Mouse (Mus musculus): Measurements from ENCODE around the gene Rnf167.

DNA sequence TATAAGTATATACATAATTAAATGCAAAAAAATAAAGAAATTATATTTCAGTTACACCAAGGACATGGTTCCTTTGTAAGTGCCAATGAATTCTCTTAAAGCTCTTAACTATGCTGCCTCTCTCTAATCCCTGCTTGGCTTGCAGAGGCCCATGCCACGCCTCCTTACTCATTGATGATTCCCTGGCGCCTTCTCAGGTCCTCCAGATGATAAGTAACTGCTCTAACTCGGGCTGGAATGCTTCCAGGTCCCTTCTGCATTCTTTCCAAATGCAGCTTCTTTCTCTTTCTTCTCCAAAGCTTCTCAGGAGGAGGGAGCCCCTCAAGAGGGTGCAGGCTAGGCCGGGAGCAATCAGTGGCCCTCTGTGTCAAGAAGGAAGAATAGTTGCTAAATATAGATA lies 42.5 kb downstream of the Rnf167 start:
- no peak for TF ChIP-seq CTCF (IDR thresholded peaks at IDR 0.05; ENCODE audit: borderline replicate concordance, extremely low read depth, insufficient read depth, insufficient read length)
- no peak for TF ChIP-seq POLR2A (IDR thresholded peaks at IDR 0.05; ENCODE audit: borderline replicate concordance, extremely low read depth, insufficient read depth, insufficient read length, poor library complexity, severe bottlenecking)

All from brain, embryonic 14.5 days (tissue).